18 mouse cellular contexts compared by ENCODE assay signal in genomic region chr15:97424961-97425360, GRCm38 (mm10).
DNase-seq lines count a peak whose midpoint lies in the region; ATAC-seq and TF ChIP-seq lines count a peak whose summit lies in the region.
"Had no signal": no experiment of that assay in that cellular context is flagged by ENCODE, and none has a peak within 500 bp of the region (broad histone marks: within the 10 kb centered on the region; RNA-seq: fewer than 3 reads in every experiment).

No protein-coding gene starts in this region.

- TF ChIP-seq CTCF in thymus, adult 2 months (IDR thresholded peaks at IDR 0.05; ENCODE audit: borderline replicate concordance, control insufficient read depth, extremely low read depth, insufficient read depth, low read length, poor library complexity) = no peak

- no peak for TF ChIP-seq POLR2A in thymus, adult 2 months (IDR thresholded peaks at IDR 0.05; ENCODE audit: control insufficient read depth, extremely low read depth, insufficient read depth, low read length, poor library complexity)

- peak overlapping the region; percentile 83 for H3K27ac ChIP-seq in thymus, adult 2 months (ENCODE audit: control insufficient read depth, insufficient read depth, low read length)
- H3K27ac ChIP-seq: embryonic facial prominence, embryonic 13.5 days; forebrain, embryonic 12.5 days; heart, adult 2 months; heart, embryonic 15.5 days; hindbrain, embryonic 10.5 days; hindbrain, embryonic 14.5 days had no signal

- H3K4me3 ChIP-seq in thymus, adult 2 months (ENCODE audit: control insufficient read depth, insufficient read depth, low read length) = peak overlapping the region; percentile 42
- H3K4me3 ChIP-seq: embryonic facial prominence, embryonic 13.5 days; forebrain, embryonic 12.5 days; heart, adult 2 months; heart, embryonic 15.5 days; hindbrain, embryonic 10.5 days had no signal

- no peaks in the 10 kb centered on the region for H3K36me3 ChIP-seq in thymus, adult 2 months (ENCODE audit: control insufficient read depth, insufficient read depth, low read length)
- H3K36me3 ChIP-seq: embryonic facial prominence, embryonic 13.5 days; forebrain, embryonic 12.5 days; heart, embryonic 15.5 days; hindbrain, embryonic 10.5 days had no signal

- WGBS in thymus, adult 2 months = 89% methylated on average over 3 of the region's 3 CpGs

- no peaks in the 10 kb centered on the region for H3K27me3 ChIP-seq in thymus, adult 2 months (ENCODE audit: control insufficient read depth, insufficient read depth, low read length)
- H3K27me3 ChIP-seq: embryonic facial prominence, embryonic 13.5 days; forebrain, embryonic 12.5 days; heart, embryonic 15.5 days had no signal

- H3K4me1 ChIP-seq in thymus, adult 2 months (replicated peaks; ENCODE audit: control insufficient read depth, insufficient read depth, low read length) = peaks cover 20% of the 10 kb centered on the region
- H3K4me1 ChIP-seq: embryonic facial prominence, embryonic 13.5 days; forebrain, embryonic 12.5 days; heart, embryonic 15.5 days; hindbrain, embryonic 10.5 days had no signal

- peak; percentile 9 for DNase-seq in thymus, adult 2 months
- DNase-seq in thymus, adult 18-20 months = no peak
- DNase-seq in NIH3T3 (ENCODE audit: low read depth) = peak; percentile 30
- DNase-seq in naive thymus-derived CD4-positive, alpha-beta T cell, adult 2 months (ENCODE audit: low read depth) = peak; percentile 62
- DNase-seq in kidney, adult 18-20 months = no peak
- no peak for DNase-seq in right cerebral cortex, postnatal 14 days
- DNase-seq: adrenal gland, adult 8-10 months; cerebellum, adult 9-10 months; cerebellum, postnatal 25 days; gastrocnemius, postnatal 14 days had no signal

- ATAC-seq in CD4-positive, CD25-positive, alpha-beta regulatory T cell, adult 4 months = peak; percentile 18
- ATAC-seq: forebrain, embryonic 16.5 days had no signal

Comparison
In these comparisons a context has a peak if more than half of its experiments do, and no peak if none do; other contexts are left out.
1. DNase-seq: peak in thymus, adult 2 months (single experiment), NIH3T3 (single experiment) and naive thymus-derived CD4-positive, alpha-beta T cell, adult 2 months (single experiment); none in thymus, adult 18-20 months (0 of 2), kidney, adult 18-20 months (single experiment) and right cerebral cortex, postnatal 14 days (single experiment).